Mouse (Mus musculus) heart, postnatal 0 days (tissue): ENCODE results near the gene Mapk14. TPM values are rescaled to one million over a fixed set of nuclear protein-coding genes. Genes with fewer than 3 reads are reported as not detected.

Experiments used
- ATAC-seq: fragments of 200-750 bp; cut with Nextera tagmentation; 2 replicates; pipeline ENCODE4 v1.8.0; 2017; ENCODE audit warnings: low read depth, moderate number of reproducible peaks, moderate library complexity; ENCODE audit not compliant: insufficient read depth
- DNase-seq: peaks from one replicate; pipeline ENCODE4 v3.0.0-alpha.2; 2016; ENCODE audit warnings: low spot score
- H3K27ac ChIP-seq: fragments of 300-500 bp; sonication (generic); 2 replicates; pipeline ENCODE4 v1.5.1; 2014; ENCODE audit warnings: low read depth, mild to moderate bottlenecking
- H3K27me3 ChIP-seq: fragments of 300-500 bp; sonication (generic); 2 replicates; pipeline ENCODE4 v1.6.1; 2014; ENCODE audit warnings: low read length, mixed read lengths; ENCODE audit not compliant: control insufficient read depth, insufficient read depth
- H3K36me3 ChIP-seq: fragments of 300-500 bp; sonication (generic); replicated peaks from 2 replicates; pipeline ENCODE4 v1.6.1; 2014; ENCODE audit warnings: low read length, mixed read lengths; ENCODE audit not compliant: control insufficient read depth, insufficient read depth
- H3K4me1 ChIP-seq: fragments of 300-500 bp; sonication (generic); 2 replicates; pipeline ENCODE4 v1.6.1; 2014; ENCODE audit warnings: antibody characterized with exemption; ENCODE audit not compliant: control insufficient read depth, insufficient read depth
- H3K4me2 ChIP-seq: fragments of 300-500 bp; sonication (generic); 2 replicates; pipeline ENCODE4 v1.6.1; 2014; ENCODE audit warnings: low read depth, mild to moderate bottlenecking, low read length, moderate library complexity
- H3K4me3 ChIP-seq: fragments of 300-500 bp; sonication (generic); 2 replicates; pipeline ENCODE4 v1.5.1; 2014; ENCODE audit warnings: low read depth, low read length
- H3K9ac ChIP-seq: fragments of 300-500 bp; sonication (generic); replicated peaks from 2 replicates; pipeline ENCODE4 v1.6.1; 2014; ENCODE audit warnings: low read depth, low read length, mixed read lengths
- H3K9me3 ChIP-seq: fragments of 300-500 bp; sonication (generic); replicated peaks from 2 replicates; pipeline ENCODE4 v1.6.1; 2016; ENCODE audit warnings: low read length; ENCODE audit not compliant: control insufficient read depth
- CTCF ChIP-seq: IDR thresholded peaks from 2 replicates; pipeline ENCODE4 v1.5.1; 2016; ENCODE audit warnings: antibody characterized with exemption, control low read depth, low read depth
- EP300 ChIP-seq: IDR thresholded peaks from 2 replicates; pipeline ENCODE4 v1.6.1; 2016; ENCODE audit warnings: antibody characterized with exemption, low read depth
- WGBS: fragments of 180-500 bp; shearing (Covaris S2); extraction: QIAGEN DNeasy Blood & Tissue Kit; methylation state at CpG from one replicate; pipeline ENCODE4 v1.1.7; 2014; 5-methylcytosine and 5-hydroxymethylcytosine counted together
- polyA plus RNA-seq: library from polyadenylated mRNA; unstranded; fragments of >200 nt; fragmentation: Nextera tagmentation; extraction: Ambion mirVana; gene quantifications from 2 replicates; pipeline ENCODE4 v1.2.1, GENCODE M21; 2015
- total RNA-seq: library from RNA; depleted of rRNA; stranded (reverse); fragments of >200 nt; gene quantifications from 2 replicates; pipeline ENCODE4 v1.2.3, GENCODE M21; 2014; ENCODE audit warnings: low replicate concordance

The Mapk14 gene
- total and polyA plus RNA-seq, 2 experiments from 2014 or later = 19.4 to 47.7 TPM

DNA sequence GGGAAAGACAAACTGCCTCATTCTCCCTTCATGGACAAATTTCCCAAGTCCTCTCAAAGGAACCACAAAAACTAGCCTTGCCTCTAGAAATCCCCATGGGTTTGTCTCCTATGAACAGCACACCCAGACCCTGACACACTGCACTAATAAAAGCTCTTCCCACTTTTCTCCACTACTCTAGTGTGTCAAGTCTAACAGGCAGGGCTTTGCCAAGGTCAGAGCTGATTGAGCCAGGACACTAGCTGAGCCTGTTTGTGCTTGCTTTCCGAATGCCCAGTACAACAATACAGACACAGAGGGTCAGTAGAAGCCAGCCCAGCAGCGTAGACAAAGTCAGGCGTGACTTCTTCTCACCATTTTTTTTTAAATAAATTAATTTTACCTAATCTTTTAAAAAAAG is 40.9 kb upstream of the Mapk14 start:
- H3K4me3 ChIP-seq = no peak overlapping the region
- H3K4me1 ChIP-seq = no peaks in the 10 kb centered on the region
- H3K4me2 ChIP-seq = no peak overlapping the region
- TF ChIP-seq EP300 = no peak
- TF ChIP-seq CTCF = no peak
- H3K9ac ChIP-seq = no peak overlapping the region
- H3K27me3 ChIP-seq = no peaks in the 10 kb centered on the region
- 36% methylated on average over 3 of the region's 3 CpGs for WGBS
- H3K36me3 ChIP-seq = no peaks in the 10 kb centered on the region
- H3K27ac ChIP-seq = no peak overlapping the region
- ATAC-seq (peak; percentile 77; the same call in 1 of the 2 replicates), DNase-seq (peak; percentile 50)
- no peaks in the 10 kb centered on the region for H3K9me3 ChIP-seq

DNA sequence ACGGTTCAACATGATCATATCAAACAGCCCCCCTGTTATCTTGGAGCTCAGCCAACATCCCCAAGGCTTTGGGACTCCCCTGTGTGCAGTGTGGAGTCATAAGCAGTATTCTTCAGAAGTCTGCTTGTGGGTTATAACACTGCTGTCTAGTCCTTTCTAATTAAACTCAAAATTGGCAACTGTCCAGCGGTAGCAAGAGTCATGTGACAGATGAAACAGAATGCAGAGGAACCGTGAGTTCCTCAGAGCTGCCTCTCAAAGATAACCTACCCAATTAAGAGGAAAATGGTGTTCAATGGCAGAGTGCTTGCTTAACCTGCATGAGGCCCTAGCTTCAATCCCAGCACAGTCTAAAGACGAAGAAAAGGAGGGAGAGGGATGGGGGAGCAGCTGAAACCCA is 33.2 kb upstream of the Mapk14 start:
- Histone ChIP-seq H3K9ac (no peak overlapping the region), H3K27me3 (no peaks in the 10 kb centered on the region), H3K4me3 (no peak overlapping the region), H3K27ac (no peak overlapping the region), H3K36me3 (no peaks in the 10 kb centered on the region), H3K4me1 (no peaks in the 10 kb centered on the region), H3K4me2 (no peak overlapping the region), H3K9me3 (no peaks in the 10 kb centered on the region)
- no peak for DNase-seq
- TF ChIP-seq CTCF (no peak), EP300 (no peak)
- 28% methylated on average over 4 of the region's 4 CpGs for WGBS
- ATAC-seq = no peak

DNA sequence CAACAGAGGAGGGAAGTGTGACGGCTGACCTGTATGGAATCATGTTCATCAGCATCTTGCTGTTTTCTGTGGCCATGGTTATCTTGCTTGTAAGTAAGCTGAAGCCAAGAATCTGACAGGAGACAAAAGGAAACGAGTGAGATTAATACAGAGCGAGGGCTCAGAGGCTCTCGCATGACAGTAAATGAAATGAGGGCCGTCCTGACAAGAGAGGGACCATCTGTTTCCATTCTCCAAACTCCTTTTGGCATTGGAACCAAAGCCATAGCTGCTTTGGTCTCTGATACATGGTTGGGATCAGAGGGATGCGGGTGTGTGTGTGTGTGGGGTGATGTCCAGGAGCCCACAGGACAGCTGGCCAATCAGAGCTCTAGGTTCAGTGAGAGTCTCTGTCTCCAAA is 31.6 kb upstream of the Mapk14 start:
- Histone ChIP-seq H3K36me3 (no peaks in the 10 kb centered on the region), H3K4me1 (no peaks in the 10 kb centered on the region), H3K9me3 (no peaks in the 10 kb centered on the region), H3K4me3 (no peak overlapping the region), H3K27ac (no peak overlapping the region), H3K9ac (no peak overlapping the region), H3K27me3 (no peaks in the 10 kb centered on the region), H3K4me2 (no peak overlapping the region)
- no peak for ATAC-seq
- no peak for DNase-seq
- TF ChIP-seq EP300 (no peak), CTCF (no peak)
- 45% methylated on average over 6 of the region's 6 CpGs for WGBS

DNA sequence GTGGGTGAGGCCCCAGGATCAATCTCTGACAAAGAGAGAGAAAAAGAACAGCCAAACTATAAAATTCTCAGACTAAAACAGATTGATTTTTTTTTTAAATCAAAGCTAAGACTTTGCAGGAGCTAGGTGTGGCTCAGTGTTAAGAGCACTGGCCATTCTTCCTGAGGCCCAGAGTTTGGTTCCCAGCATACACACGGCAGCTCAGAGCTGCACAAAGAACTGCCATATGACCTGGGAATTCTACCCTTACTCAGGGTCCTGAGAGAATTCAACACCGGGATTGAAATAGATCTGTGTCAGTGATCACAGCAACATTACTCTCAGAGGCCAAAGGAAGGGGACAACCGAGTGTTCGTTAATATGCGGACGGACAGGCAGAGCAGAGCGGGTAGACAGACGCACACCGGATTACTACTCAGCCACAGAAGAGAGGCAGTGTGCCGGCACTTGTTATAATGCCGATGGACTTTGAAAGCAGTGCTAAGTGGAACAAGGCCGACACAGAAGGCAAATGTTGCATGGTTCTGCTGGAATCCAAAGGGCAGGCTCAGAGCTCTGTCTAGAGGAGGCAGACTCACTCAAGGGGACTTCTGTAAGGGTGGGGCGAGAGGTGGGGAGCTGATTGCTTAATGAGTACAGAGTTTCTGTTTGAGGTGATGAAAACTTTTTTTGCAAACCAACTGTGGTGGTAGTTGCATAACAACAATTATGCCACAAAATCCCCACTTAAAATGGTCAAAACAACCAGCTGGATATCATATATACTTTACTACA is 8.6 kb upstream of the Mapk14 start:
- ATAC-seq (no peak), DNase-seq (no peak)
- WGBS = 82% methylated on average over 13 of the region's 13 CpGs
- Histone ChIP-seq H3K9me3 (no peaks in the 10 kb centered on the region), H3K36me3 (no peaks in the 10 kb centered on the region), H3K27ac (no peak overlapping the region), H3K4me2 (no peak overlapping the region), H3K4me3 (no peak overlapping the region), H3K9ac (no peak overlapping the region), H3K27me3 (no peaks in the 10 kb centered on the region), H3K4me1 (no peaks in the 10 kb centered on the region)
- TF ChIP-seq CTCF (no peak), EP300 (no peak)

DNA sequence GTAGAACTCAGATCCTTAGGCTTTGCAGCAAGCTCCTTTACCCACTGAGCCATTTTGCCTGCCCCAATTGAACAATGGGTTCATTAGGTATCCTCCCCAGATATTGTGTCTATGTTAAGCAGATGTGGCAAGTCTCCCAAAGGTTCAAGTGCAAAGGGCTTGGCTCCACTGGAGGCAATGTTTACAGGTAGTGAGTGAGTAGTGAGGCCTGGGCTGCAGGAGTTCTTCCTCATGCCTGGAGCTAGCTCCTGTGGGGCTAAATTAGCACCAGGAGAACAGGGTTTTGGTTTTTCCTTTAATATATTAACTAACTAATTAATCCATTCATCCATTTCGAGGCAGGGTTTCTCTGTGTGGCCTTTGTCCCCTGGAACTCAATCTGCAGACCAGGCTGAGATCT is 7.5 kb upstream of the Mapk14 start:
- Histone ChIP-seq H3K4me3 (no peak overlapping the region), H3K4me1 (no peaks in the 10 kb centered on the region), H3K9ac (no peak overlapping the region), H3K27ac (no peak overlapping the region), H3K4me2 (no peak overlapping the region), H3K9me3 (no peaks in the 10 kb centered on the region), H3K27me3 (no peaks in the 10 kb centered on the region), H3K36me3 (no peaks in the 10 kb centered on the region)
- TF ChIP-seq EP300 (no peak), CTCF (no peak)
- 54% methylated on average over 1 of the region's 1 CpGs for WGBS
- DNase-seq = no peak
- ATAC-seq = no peak

GRCm38 (mm10) chr17:28684631-28685030 is 6.5 kb upstream of the Mapk14 start:
- no peak overlapping the region for H3K9ac ChIP-seq
- DNase-seq (no peak), ATAC-seq (no peak)
- 0 out of 2 replicates have a peak, but pooled peaks cover 3% of the 10 kb centered on the region for H3K4me1 ChIP-seq
- H3K4me3 ChIP-seq = no peak overlapping the region
- H3K9me3 ChIP-seq = no peaks in the 10 kb centered on the region
- no peaks in the 10 kb centered on the region for H3K27me3 ChIP-seq
- H3K27ac ChIP-seq = no peak overlapping the region
- H3K4me2 ChIP-seq = no peak overlapping the region
- 87% methylated on average over 19 of the region's 19 CpGs for WGBS
- H3K36me3 ChIP-seq = no peaks in the 10 kb centered on the region
- TF ChIP-seq CTCF (no peak), EP300 (no peak)
